Mouse (Mus musculus) ovary, postnatal 36 days (tissue): Measurements from ENCODE around the gene Soat1.
A peak's percentile ranks its signal among the peaks of the same experiment; 100 is the strongest.
"Not testable (repeated sequence)": the region's sequence is repeated elsewhere in the genome, so short reads cannot be mapped to it uniquely, and the experiment has no call there.

Experiments used
- DNase-seq: peaks from one replicate; pipeline ENCODE4 v3.0.0; 2022; ENCODE audit warnings: low spot score, mixed read lengths

The Soat1 gene

DNA sequence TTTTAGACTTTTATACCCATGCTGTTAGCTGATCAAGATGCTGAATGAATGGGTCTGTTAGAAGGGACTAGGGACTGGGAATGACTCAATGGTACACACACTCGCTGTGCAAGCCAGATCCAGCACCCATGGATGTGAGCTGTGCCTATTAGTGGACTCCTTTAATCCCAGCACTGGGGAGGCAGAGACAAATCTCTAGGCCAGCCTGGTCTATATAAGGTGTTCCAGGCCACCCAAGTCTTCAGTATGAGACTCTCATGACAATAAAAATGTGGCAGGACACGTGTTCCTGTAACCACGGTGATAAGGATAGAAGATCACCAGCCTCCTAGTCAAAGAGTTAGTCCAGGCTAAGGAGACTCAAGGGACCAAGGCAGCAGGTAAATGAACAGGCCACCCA is 50.1 kb downstream of the Soat1 start:
- DNase-seq: no peak

DNA sequence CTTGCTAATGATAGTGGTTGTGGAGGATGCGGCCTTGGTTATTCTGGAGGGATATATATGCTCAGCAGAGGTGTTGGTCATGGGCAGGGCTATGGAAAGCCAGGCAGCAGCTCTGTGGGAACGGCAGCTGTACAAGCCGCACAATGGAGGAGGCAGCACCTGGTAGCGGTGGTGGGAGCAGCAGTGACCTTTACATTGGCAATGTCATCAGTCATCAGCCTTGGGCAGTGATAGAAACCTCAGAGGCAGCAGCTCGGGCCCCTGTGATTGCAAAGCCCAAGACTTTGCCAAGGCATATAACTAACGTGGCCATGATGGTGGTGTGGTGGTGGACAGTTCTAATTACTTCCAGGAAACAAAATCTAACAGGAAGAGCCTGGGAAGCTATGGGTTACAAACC is 50.6 kb downstream of the Soat1 start:
- no peak for DNase-seq

DNA sequence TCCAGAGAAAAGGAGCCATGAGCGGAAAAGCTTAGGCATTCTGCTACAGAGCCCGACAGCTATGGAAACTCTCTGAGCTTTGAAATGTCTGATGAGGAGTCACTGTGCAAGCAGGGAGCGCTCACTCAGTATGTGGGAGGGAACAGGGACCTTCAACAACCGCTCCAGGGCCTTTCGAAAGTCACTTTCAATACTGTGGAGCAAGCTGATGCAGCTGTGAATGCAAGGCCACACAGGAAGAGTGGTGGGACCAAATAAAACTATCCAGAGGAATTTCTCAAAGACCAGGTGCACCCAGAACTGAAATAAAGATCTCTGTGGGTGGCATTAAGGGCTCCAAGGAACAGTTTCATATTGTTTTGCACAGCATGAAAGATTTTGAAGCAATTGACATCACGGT is 51.3 kb downstream of the Soat1 start:
- DNase-seq: no peak

DNA sequence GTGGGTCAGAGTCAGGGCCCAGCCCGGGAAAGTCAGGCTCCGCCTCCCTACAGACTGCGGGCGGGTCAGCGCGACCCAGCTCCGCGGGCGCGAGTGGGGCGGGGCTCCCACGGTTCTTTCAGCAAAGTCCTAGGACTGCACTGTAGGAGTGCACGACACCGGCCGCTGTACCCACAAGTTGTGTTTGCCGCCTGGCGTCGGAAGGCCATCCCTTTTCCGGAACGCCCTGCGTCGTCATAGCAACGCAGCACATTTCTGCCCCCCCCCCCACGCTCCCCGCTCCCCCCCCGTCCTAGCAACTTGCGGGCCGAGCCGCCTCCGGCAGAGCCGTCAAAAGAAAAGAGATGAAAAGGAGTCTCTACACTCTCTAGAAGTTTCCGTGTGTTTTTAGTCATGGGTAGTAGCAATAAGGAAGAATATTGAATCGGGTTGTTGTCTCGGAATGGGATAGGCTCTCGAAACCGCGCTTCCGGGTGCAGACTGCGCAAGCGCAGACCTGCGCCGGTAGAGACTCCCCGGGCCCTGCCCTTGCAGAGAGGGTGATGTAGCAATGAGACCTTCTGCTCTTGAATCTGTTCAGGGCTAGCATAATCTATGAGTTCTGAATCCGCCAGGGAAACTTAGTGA is 53.3 kb downstream of the Soat1 start, which contains the start of gene Axdnd1:
TSS of gene Axdnd1 (minus strand) at position 489 of the 627 bp plus-strand sequence.
- peak; percentile 87 for DNase-seq

DNA sequence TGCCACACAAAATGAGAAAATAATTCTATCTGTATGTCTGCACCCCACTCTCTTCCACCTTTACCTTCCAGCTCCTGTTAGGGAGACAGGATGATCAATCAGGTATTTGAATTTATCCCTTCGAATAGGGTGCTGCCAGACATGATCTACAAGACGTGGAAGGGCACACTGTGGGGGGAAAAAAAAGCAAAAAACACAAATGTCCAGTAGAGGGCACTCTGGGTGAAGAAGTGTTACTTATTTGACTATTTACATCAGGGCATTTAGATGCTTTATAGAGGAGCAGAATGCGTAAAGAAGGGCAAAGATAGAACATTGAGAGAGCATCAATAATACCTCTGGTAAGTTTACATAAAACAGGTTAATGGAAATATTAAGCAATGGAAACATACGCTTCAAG is 56.0 kb downstream of the Soat1 start:
- DNase-seq: no peak

DNA sequence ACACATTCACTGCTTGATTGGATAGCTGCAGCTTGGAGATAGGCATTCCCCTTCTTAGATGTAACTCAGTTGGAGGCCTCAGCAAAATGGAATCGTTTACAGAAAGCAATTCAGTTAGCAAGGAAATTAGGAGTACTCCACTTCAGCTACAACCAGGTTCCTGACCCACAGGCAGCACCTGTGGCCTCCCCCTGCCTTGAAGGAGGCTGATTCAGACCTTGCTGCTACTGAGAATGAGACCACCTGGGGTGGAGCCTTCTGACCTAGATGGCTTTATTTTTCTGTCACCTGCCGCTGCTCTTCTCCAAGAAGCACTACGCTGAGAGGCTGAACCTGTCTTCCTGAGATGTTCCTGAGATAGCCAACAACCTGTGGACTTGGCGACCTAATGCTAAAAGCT is 65.6 kb downstream of the Soat1 start:
- no peak for DNase-seq

DNA sequence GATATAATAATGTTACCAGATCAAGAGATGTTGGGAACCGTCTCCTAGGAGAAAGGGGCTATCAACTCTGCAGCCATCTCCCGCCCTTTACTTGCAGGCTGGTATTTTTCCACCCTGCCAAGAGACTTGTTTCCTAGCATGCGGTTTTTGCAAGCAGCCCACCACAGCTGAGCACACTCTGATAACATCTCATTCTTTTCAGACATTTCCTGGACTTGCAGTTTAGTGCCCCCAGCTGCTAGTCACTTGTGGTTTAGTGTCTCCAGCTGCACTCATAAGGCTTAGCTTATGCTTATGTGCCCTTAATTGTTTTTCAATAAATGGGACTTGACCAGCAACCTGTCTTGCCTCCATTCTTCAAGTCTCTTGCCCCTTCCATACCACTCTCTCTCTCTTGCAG is 66.1 kb downstream of the Soat1 start:
- no peak for DNase-seq

DNA sequence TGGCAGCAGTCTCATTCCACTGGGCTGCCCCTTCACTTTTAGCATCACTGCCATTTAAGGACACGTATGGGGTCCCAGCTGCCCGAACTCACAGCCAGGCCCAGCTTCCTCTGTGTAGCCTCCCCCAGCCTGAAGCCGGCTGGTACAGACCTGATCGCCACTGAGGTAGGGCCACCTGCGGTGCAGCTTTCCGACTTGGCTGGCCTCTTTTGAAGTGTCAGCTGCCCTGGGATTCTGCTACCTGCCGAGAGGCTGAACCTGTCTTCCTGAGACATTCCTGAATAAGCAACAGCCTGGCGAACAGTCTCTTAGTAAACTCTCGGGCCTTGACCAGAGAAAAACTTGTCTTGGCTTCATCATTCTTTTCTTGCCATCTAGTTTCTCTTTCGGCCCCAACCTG is 70.9 kb downstream of the Soat1 start:
- no peak for DNase-seq

DNA sequence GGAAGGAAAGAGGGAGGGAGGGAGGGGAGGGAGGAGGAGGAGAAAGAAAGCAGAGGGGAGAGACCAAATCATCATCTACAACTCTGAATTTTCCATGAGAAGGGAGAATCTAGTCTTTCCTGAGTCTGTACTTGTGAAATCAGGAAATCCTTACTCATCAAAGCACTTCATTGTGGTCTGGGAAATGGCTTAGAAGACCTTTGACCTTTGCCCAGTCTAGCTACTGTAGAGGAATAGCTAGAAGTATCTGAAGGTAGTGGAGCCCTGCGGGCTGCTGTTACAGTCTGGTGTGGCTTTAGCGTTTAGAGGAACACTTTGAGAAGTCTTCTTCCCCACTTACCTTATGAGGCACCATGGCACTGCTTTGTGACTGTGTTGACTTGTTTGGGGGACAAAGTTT is 71.6 kb downstream of the Soat1 start:
- no peak for DNase-seq

DNA sequence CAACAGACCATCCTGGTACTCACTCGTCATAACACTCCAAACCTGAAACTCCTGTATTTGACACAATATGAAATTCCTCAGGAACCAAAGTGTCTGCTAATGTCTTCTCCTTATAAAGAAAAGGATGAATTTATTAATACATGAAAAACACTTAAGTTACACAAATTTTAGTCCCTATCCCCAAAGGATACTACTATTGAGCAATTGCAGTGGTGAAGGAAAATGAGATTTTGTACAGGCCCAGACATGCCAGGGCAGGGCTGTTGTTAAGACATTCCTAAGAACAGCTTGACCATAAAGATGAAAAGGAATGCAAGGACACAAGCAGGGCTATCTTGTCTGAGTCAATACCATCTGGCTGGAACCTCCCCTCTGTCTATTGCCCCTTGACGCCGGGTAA is 74.0 kb downstream of the Soat1 start:
- DNase-seq: not testable (repeated sequence)

DNA sequence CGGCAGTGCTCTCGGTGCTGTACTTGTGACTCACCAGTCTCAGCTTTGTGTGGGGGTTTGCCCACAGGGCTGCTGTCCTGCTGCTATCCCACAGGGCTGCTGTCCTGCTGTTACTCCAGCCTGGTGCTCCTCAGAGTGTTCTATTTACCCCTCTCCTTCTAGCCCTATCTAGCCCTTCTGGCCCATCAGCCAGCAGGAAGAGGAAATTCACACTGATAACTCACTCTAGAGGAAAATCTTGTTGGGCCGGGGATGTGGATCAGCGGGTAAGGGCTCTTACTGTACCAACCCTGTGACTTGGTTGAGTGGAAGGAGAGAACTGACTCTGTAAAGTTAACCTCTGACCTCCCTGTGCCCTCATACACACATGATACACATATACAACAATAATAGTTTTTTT is 81.0 kb downstream of the Soat1 start:
- DNase-seq: no peak

DNA sequence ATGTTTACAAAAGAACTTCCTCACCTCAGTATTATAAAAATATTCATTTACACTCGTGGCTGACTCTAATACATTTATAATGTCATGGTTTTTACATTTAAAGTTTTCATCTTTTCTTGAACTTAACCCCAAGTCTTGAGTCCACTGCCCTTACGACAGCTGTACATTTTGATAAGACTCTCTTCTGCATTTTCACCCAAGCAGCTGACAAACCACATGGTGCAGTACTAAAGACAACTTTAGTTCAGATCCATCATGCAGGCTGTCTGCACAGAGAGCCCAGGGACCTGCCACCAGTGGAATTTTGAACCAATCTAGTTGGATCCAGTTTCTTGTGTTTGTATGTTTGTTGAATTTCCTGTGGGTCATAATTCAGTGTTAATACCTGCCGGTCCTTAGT is 87.3 kb downstream of the Soat1 start:
- DNase-seq: no peak

DNA sequence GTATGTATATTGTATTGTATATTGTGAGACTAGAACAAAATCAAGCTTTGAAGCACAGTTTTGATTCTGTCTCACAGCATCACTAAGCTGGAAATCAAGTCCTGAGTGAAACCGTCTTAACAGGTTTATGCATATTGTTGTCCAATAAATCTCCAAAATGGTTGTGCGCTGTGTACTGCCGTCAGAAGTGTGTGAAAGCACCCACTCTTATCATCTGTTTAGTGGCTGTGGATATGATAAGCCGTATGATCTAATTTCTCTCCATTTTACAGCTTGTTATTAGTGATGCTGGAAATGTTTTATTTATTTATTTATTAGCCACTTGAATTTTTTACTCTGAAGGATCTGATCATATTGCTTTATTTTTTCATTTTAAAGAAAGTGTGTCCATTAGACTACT is 87.9 kb downstream of the Soat1 start:
- no peak for DNase-seq

DNA sequence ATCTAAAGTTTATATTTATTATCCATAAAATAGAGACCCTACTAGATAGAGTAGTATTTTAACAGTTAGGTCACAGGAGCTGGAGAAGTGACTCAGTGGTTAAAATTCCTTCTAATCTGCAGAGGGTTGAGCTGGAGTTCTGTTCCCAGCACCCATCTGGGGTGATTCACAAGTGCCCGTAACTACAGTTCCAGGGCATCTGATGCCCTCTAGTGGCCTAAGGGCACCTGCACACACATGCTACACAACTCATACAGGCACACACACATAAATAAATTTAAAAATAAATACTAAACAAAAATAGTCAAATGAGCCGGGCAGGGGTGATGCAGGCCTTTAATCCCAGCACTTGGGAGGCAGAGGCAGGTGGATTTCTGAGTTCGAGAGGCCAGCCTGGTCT is 92.9 kb downstream of the Soat1 start:
- DNase-seq: no peak
